Mouse (Mus musculus) embryonic facial prominence, embryonic 14.5 days (tissue): ENCODE measurements around the gene Fibcd1. TPM values are rescaled to one million over a fixed set of nuclear protein-coding genes. Genes with fewer than 3 reads are reported as not detected.

Source experiments
- ATAC-seq: fragments of 200-750 bp; cut with Nextera tagmentation; 2 replicates; pipeline ENCODE4 v1.8.0; 2017; ENCODE audit warnings: low read depth, moderate number of reproducible peaks, moderate TSS enrichment
- DNase-seq: peaks from one replicate; pipeline ENCODE4 v3.0.0-alpha.2; 2015; ENCODE audit warnings: low spot score
- H3K27ac ChIP-seq: fragments of 300-500 bp; sonication (generic); replicated peaks from 2 replicates; pipeline ENCODE4 v1.5.1; 2014; ENCODE audit warnings: low read depth, mild to moderate bottlenecking, low read length, moderate library complexity
- H3K27me3 ChIP-seq: fragments of 300-500 bp; sonication (generic); replicated peaks from 2 replicates; pipeline ENCODE4 v1.6.1; 2014; ENCODE audit warnings: low read length; ENCODE audit not compliant: control insufficient read depth, insufficient read depth
- H3K36me3 ChIP-seq: fragments of 300-500 bp; sonication (generic); 2 replicates; pipeline ENCODE4 v1.6.1; 2014; ENCODE audit warnings: low read length, mixed read lengths; ENCODE audit not compliant: control insufficient read depth, insufficient read depth
- H3K4me1 ChIP-seq: fragments of 300-500 bp; sonication (generic); 2 replicates; pipeline ENCODE4 v1.6.1; 2014; ENCODE audit warnings: antibody characterized with exemption, low read length; ENCODE audit not compliant: control insufficient read depth, insufficient read depth
- H3K4me2 ChIP-seq: fragments of 300-500 bp; sonication (generic); 2 replicates; pipeline ENCODE4 v1.6.1; 2014; ENCODE audit warnings: low read depth, mild to moderate bottlenecking, low read length, moderate library complexity, mixed read lengths
- H3K4me3 ChIP-seq: fragments of 300-500 bp; sonication (generic); 2 replicates; pipeline ENCODE4 v1.5.1; 2014; ENCODE audit warnings: low read depth, mild to moderate bottlenecking, low read length
- H3K9ac ChIP-seq: fragments of 300-500 bp; sonication (generic); 2 replicates; pipeline ENCODE4 v1.6.1; 2014; ENCODE audit warnings: low read depth, mild to moderate bottlenecking, low read length, moderate library complexity, mixed read lengths
- H3K9me3 ChIP-seq: fragments of 300-500 bp; sonication (generic); 2 replicates; pipeline ENCODE4 v1.6.1; 2016; ENCODE audit warnings: low read length; ENCODE audit not compliant: control insufficient read depth
- WGBS: fragments of 180-500 bp; shearing (Covaris S2); extraction: QIAGEN DNeasy Blood & Tissue Kit; methylation state at CpG from one replicate; pipeline ENCODE4 v1.1.7; 2014; 5-methylcytosine and 5-hydroxymethylcytosine counted together
- polyA plus RNA-seq: library from polyadenylated mRNA; unstranded; fragments of >200 nt; fragmentation: Nextera tagmentation; extraction: Ambion mirVana; gene quantifications from 2 replicates; pipeline ENCODE4 v1.2.1, GENCODE M21; 2014

The Fibcd1 gene
- polyA plus RNA-seq, 1 experiment from 2014 or later = 0.19 TPM

DNA sequence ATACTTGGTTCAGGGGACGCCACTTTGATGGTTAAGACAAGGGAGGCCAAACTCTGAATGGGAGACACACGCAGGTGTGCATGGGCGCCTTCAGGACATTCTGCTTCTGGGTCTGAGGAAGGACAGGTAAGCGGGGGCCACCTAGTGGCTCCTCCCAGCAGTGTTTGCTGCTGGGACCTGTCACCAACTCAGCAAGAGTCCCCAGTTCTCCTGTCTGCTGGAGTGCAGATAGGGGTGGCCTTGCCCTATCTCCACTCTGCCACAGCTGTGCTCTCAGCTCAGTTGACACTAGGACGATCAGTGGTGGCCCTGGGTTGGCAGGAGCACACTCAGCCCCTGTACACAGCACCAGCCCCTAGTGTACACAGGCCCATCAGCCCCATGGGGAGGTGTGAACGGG, 2.1 kb upstream of the Fibcd1 start:
- H3K4me1 ChIP-seq = 0 out of 2 replicates have a peak, but pooled peaks cover 4% of the 10 kb centered on the region
- ATAC-seq (peak; percentile 54; the same call in 1 of the 2 replicates), DNase-seq (peak; percentile 32)
- H3K4me2 ChIP-seq = no peak overlapping the region
- H3K27ac ChIP-seq = no peak overlapping the region
- peaks cover 41% of the 10 kb centered on the region for H3K27me3 ChIP-seq
- no peaks in the 10 kb centered on the region for H3K36me3 ChIP-seq
- WGBS = 13% methylated on average over 6 of the region's 6 CpGs
- no peak overlapping the region for H3K9ac ChIP-seq
- no peak overlapping the region for H3K4me3 ChIP-seq
- H3K9me3 ChIP-seq = no peaks in the 10 kb centered on the region

DNA sequence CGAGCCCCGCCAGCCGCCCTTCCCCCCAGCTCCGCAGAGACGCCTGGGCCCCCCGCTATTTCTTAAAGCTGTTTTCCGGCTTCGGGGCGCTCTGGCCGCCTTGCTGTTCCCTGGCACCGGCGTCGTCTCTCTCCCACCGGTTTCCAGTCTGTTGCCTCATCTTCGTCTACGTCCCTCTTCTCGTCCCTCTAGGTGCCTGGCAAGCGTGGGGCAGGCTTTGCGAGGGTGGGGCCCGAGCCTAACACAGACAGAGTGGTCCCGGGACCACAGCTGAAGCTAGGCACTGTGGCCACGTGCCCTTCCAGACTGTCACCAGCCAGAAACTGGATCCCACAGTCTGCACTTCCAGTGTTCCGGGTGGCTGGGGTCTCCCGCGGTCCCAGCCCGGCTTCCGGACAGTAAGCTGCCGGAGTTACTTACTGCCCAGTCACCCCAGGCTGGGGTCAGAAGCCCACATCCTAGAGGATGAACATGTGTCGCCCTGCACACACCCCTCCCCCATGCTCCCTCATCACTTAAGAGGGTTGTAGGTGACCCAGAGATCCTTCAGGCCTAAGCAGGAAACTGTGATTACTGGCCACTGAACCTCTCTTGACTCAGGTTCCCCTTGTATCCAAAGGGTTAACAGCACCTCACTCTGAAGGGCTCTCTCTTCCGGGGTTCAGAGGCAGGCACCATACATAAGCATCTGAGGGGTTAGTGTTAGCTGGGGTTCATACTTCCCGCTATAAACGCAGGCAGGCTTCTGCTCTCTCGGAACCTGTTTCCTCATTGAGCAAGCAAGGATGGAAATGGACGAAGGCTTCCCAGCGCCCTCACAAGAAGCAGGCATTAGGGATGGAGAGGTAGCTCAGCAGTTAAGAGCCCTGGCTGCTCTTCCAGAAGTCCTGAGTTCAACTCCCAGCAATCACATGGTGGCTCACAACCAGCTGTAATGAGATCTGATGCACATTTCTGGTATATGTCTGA, 1.2 kb upstream of the Fibcd1 start:
- H3K4me2 ChIP-seq = peak overlapping the region; percentile 98
- WGBS = 4% methylated on average over 35 of the region's 35 CpGs
- no peak for DNase-seq
- peaks cover 41% of the 10 kb centered on the region for H3K27me3 ChIP-seq
- H3K4me3 ChIP-seq = peak overlapping the region; percentile 55
- no peaks in the 10 kb centered on the region for H3K9me3 ChIP-seq
- H3K9ac ChIP-seq = 0 out of 2 replicates have a peak overlapping the region, but pooled peaks have one; percentile 63
- ATAC-seq = no peak
- H3K27ac ChIP-seq = no peak overlapping the region
- H3K36me3 ChIP-seq = no peaks in the 10 kb centered on the region
- 0 out of 2 replicates have a peak, but pooled peaks cover 4% of the 10 kb centered on the region for H3K4me1 ChIP-seq

DNA sequence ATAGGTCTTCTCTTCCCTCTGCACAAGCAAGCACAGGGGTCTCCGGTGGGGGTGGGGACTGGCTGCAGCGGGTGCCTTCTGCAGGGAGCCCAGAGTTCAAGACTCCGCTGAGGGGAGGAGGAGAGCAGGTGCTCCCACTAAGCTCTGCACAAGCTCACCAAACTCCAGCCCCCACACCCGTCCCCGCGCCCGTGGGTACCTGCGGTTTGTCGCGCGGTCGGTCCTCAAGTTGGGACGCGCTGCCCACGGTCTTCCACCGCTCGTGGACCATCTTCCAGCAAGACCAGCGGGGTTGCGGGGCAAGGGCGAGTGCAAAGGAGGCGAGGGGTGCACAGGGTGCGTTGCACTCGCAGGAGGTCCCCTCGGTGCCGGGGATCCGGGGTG, 301 bp downstream of the Fibcd1 start:
- peak overlapping the region; percentile 63; the same call in 1 of the 2 replicates for H3K9ac ChIP-seq
- peaks cover 41% of the 10 kb centered on the region for H3K27me3 ChIP-seq
- no peaks in the 10 kb centered on the region for H3K9me3 ChIP-seq
- H3K4me1 ChIP-seq = 0 out of 2 replicates have a peak, but pooled peaks cover 4% of the 10 kb centered on the region
- no peak for ATAC-seq
- H3K4me3 ChIP-seq = peak overlapping the region; percentile 55
- H3K27ac ChIP-seq = no peak overlapping the region
- WGBS = 2% methylated on average over 23 of the region's 26 CpGs
- no peaks in the 10 kb centered on the region for H3K36me3 ChIP-seq
- no peak for DNase-seq
- peak overlapping the region; percentile 98 for H3K4me2 ChIP-seq

DNA sequence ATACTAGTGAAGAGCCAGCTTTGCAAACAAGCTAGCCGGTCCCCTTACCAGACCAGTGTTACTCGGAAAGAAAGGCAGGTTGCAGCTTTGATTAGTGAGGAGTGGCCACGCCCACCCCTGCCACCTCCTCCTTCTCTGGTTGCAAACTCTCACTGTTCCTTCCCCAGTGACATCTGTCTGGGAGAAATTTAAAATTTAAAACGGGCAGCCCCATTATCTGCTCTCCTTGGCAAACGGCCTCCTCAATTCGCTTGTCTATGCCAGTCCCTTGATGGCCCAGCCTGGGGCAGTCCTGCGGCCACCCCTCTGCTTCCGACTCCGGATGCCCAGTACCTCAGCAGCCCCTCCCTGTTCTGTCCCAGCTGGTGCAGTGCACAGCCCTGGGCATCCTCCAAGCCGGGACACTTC, 1.1 kb downstream of the Fibcd1 start:
- DNase-seq (no peak), ATAC-seq (no peak)
- Histone ChIP-seq H3K4me1 (0 out of 2 replicates have a peak, but pooled peaks cover 4% of the 10 kb centered on the region), H3K36me3 (no peaks in the 10 kb centered on the region), H3K4me3 (0 out of 2 replicates have a peak overlapping the region, but pooled peaks have one; percentile 55), H3K27me3 (peaks cover 41% of the 10 kb centered on the region), H3K4me2 (no peak overlapping the region; the same call in 1 of the 2 replicates), H3K27ac (no peak overlapping the region), H3K9ac (no peak overlapping the region), H3K9me3 (no peaks in the 10 kb centered on the region)
- 5% methylated on average over 10 of the region's 10 CpGs for WGBS

DNA sequence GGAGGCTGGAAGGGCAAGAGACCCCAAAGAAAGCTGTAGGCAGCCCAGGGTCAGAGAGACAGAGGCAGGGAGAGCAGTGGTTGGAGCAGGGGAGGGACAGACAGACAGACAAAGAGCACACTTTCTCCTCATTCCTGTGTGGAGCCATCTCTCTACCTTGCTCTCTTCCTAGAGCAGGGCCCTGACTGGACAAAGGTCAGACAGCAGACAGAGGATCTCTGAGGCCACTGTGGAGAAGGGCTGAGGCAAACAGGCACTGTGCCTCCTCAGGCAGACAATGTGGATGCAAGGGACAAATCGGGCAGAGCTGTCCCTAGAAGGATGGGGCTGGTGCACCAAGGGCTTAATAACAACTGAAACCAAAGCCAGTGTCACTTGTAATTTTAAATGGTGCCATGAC, 6.9 kb downstream of the Fibcd1 start:
- Histone ChIP-seq H3K4me1 (no peaks in the 10 kb centered on the region), H3K9me3 (no peaks in the 10 kb centered on the region), H3K9ac (no peak overlapping the region), H3K4me2 (no peak overlapping the region), H3K36me3 (no peaks in the 10 kb centered on the region), H3K27ac (no peak overlapping the region), H3K4me3 (no peak overlapping the region), H3K27me3 (peaks cover 6% of the 10 kb centered on the region; the same call in 1 of the 2 replicates)
- WGBS = 50% methylated on average over 1 of the region's 1 CpGs
- no peak for ATAC-seq
- DNase-seq = no peak

DNA sequence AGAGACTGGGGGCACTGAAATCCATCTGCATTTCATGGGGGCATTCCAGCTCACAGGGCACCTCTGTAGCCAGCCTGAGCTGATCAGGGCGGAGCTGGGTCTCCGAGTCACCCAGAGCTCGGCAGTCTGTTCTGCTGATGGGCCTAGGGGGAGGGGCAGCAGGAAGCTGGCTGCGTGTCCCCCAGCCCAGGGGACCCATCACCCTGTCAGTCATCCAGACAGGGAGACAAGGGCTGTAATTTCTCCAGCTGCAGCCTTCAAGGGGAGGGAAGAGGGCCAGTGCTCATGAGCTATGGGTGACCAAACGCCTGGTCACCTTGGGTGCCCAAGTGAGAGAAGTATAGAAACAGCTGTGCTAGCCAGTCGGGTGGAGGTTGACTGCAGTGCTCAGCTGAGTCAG, 8.8 kb downstream of the Fibcd1 start:
- H3K4me3 ChIP-seq = no peak overlapping the region
- WGBS = 38% methylated on average over 6 of the region's 6 CpGs
- no peak for ATAC-seq
- H3K27ac ChIP-seq = no peak overlapping the region
- no peaks in the 10 kb centered on the region for H3K4me1 ChIP-seq
- H3K36me3 ChIP-seq = no peaks in the 10 kb centered on the region
- 0 out of 2 replicates have a peak overlapping the region, but pooled peaks have one; percentile 19 for H3K9ac ChIP-seq
- DNase-seq = no peak
- no peaks in the 10 kb centered on the region for H3K9me3 ChIP-seq
- no peaks in the 10 kb centered on the region for H3K27me3 ChIP-seq
- H3K4me2 ChIP-seq = no peak overlapping the region

DNA sequence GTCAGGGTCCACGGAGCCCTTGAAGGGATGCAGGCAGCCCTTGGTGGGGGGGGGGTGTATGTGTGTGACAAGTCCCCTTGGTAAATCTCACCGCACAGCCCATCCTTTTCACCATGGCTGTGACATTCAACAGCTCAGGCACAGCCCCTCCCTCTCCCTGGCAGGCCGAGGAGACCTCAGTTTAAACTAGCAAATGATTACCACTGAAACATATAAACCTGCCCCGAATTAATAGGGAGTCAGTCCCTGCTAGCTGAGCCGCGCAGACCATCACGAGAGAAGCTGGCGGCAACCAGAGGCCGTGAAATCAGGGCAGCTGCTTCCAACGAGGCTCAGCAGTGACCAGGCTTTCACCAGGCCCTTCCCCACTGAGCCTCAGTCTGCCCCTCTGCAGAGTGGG, 9.7 kb downstream of the Fibcd1 start:
- H3K4me1 ChIP-seq = no peaks in the 10 kb centered on the region
- H3K36me3 ChIP-seq = no peaks in the 10 kb centered on the region
- DNase-seq (no peak), ATAC-seq (no peak)
- H3K4me3 ChIP-seq = no peak overlapping the region
- H3K4me2 ChIP-seq = no peak overlapping the region
- no peak overlapping the region for H3K9ac ChIP-seq
- H3K27ac ChIP-seq = no peak overlapping the region
- 48% methylated on average over 10 of the region's 10 CpGs for WGBS
- no peaks in the 10 kb centered on the region for H3K9me3 ChIP-seq
- no peaks in the 10 kb centered on the region for H3K27me3 ChIP-seq

DNA sequence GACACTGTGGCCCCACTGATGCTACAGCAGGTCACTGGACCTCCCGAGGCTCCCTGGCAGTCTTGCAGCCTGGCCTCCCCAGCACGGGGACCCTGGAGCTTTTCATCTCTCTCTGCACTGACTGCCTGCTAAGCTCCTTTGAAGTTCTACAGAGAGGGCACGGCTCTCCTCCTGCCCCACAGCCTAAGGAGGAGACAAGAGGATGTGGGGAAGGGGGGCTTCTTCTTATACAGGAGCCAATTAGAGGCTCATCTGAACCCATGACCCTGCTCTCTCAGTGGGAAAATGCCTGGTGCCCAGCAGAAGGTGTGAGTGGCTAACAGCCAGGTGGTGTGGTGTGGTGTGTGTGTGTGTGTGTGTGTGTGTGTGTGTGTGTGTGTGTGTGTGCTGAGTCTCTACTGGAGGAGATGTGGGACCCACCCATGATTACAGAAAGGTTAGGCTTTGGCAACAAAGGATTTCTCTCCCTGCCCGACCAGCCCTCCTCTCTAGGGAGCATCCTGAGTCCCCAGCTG, 17.4 kb downstream of the Fibcd1 start:
- H3K4me1 ChIP-seq = peaks cover 12% of the 10 kb centered on the region
- H3K4me2 ChIP-seq = no peak overlapping the region
- no peaks in the 10 kb centered on the region; the same call in 1 of the 2 replicates for H3K27me3 ChIP-seq
- H3K36me3 ChIP-seq = no peaks in the 10 kb centered on the region
- no peak overlapping the region for H3K4me3 ChIP-seq
- WGBS = 14% methylated on average over 3 of the region's 4 CpGs
- H3K9ac ChIP-seq = no peak overlapping the region
- DNase-seq (no peak), ATAC-seq (no peak)
- H3K27ac ChIP-seq = no peak overlapping the region
- no peaks in the 10 kb centered on the region for H3K9me3 ChIP-seq
